Mouse (Mus musculus): ENCODE measurements around the gene Fryl.

- TF ChIP-seq FLI1 (IDR thresholded peaks at IDR 0.05; ENCODE audit: low read length) (no peak), GATA1 (IDR thresholded peaks at IDR 0.05; ENCODE audit: borderline replicate concordance, low read length) (no peak)
Observed at GRCm38 (mm10) chr5:73189443-73190160, 66.8 kb downstream of the Fryl start.
